Mouse (Mus musculus) spleen, adult 2 months (tissue): ENCODE data around the gene Rnf169. TPM values are rescaled to one million over a fixed set of nuclear protein-coding genes. Genes with fewer than 3 reads are reported as not detected.
A peak's percentile ranks its signal among the peaks of the same experiment; 100 is the strongest.

Source experiments
- DNase-seq, 2 experiments: peaks; one replicate each; pipeline versions ENCODE4 v3.0.0 to v3.0.0-alpha.2; 2012 to 2021; ENCODE audit warnings: low spot score in 2 of 2, low read depth in 1 of 2
- H3K27ac ChIP-seq: fragments of 200-500 bp; 2 replicates; pipeline ENCODE4 v1.5.1; 2012; ENCODE audit warnings: low read length, inconsistent platforms; ENCODE audit not compliant: insufficient read depth
- H3K27me3 ChIP-seq: fragments of 200-500 bp; 2 replicates; pipeline ENCODE4 v1.6.1; 2012; ENCODE audit warnings: mild to moderate bottlenecking, moderate library complexity, low read length, inconsistent platforms; ENCODE audit not compliant: control insufficient read depth, insufficient read depth
- H3K36me3 ChIP-seq: fragments of 200-500 bp; 2 replicates; pipeline ENCODE4 v1.6.1; 2012; ENCODE audit warnings: mild to moderate bottlenecking, low read length, inconsistent platforms; ENCODE audit not compliant: control insufficient read depth, insufficient read depth
- H3K4me1 ChIP-seq: fragments of 200-500 bp; 2 replicates; pipeline ENCODE4 v1.6.1; 2011; ENCODE audit warnings: inconsistent platforms; ENCODE audit not compliant: control insufficient read depth, insufficient read depth, insufficient read length
- H3K4me3 ChIP-seq: fragments of 200-500 bp; 2 replicates; pipeline ENCODE4 v1.5.1; 2011; ENCODE audit warnings: mild to moderate bottlenecking, inconsistent platforms; ENCODE audit not compliant: insufficient read depth, insufficient read length; ENCODE audit errors: extremely low read depth
- CTCF ChIP-seq: fragments of 200-500 bp; IDR thresholded peaks from 2 replicates; pipeline ENCODE4 v1.5.1; 2011; ENCODE audit warnings: mild to moderate bottlenecking, inconsistent platforms; ENCODE audit not compliant: insufficient read depth, insufficient read length, insufficient replicate concordance; ENCODE audit errors: extremely low read depth
- POLR2A ChIP-seq: fragments of 200-500 bp; IDR thresholded peaks from 2 replicates; pipeline ENCODE4 v1.6.1; 2011; ENCODE audit warnings: low read depth, low read length, inconsistent platforms
- WGBS: fragments of 180-500 bp; shearing (Covaris S2); methylation state at CpG from one replicate; pipeline ENCODE4 v1.1.7; 2018; 5-methylcytosine and 5-hydroxymethylcytosine counted together
- polyA plus RNA-seq: library from polyadenylated mRNA; depleted of rRNA; stranded (reverse); fragments of >200 nt; gene quantifications from 2 replicates; pipeline ENCODE4 v1.2.3, GENCODE M21; 2012

Gene Rnf169
- polyA plus RNA-seq, 1 experiment = 4.3 TPM

- no peak for DNase-seq
- Histone ChIP-seq H3K4me1 (peaks cover 2% of the 10 kb centered on the region; the same call in 1 of the 2 replicates), H3K36me3 (no peaks in the 10 kb centered on the region), H3K27me3 (no peaks in the 10 kb centered on the region), H3K27ac (no peak overlapping the region), H3K4me3 (no peak overlapping the region)
- WGBS = 80% methylated on average over 2 of the region's 2 CpGs
- TF ChIP-seq CTCF = no peak
- no peak for TF ChIP-seq POLR2A
Observed at GRCm38 (mm10) chr7:99971926-99972325, 8.3 kb downstream of the Rnf169 start.

DNA sequence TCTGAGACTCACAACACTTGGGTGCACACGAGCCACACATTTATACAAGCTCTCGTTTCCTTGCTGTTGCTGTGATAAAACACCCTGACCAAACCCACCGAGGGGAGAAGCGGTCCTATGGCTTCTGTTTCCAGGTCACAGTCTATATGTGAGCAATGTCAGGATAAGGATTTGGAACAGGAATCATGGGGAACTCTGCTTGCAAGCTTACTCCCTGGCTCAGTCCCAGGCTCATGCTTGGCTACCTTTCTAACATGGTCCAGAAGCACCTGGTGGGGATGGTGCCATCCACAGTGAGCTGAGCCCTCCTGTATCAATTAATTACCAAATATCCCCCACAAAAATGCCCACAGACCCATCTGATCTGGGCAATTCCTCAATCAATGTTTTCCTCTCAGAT lies 11.1 kb downstream of the Rnf169 start:
- peaks cover 6% of the 10 kb centered on the region; the same call in 1 of the 2 replicates for H3K4me1 ChIP-seq
- H3K27me3 ChIP-seq = no peaks in the 10 kb centered on the region
- no peak overlapping the region for H3K4me3 ChIP-seq
- no peak for TF ChIP-seq CTCF
- no peak for TF ChIP-seq POLR2A
- DNase-seq = no peak
- H3K27ac ChIP-seq = no peak overlapping the region
- no peaks in the 10 kb centered on the region for H3K36me3 ChIP-seq
- WGBS = 85% methylated on average over 4 of the region's 4 CpGs

DNA sequence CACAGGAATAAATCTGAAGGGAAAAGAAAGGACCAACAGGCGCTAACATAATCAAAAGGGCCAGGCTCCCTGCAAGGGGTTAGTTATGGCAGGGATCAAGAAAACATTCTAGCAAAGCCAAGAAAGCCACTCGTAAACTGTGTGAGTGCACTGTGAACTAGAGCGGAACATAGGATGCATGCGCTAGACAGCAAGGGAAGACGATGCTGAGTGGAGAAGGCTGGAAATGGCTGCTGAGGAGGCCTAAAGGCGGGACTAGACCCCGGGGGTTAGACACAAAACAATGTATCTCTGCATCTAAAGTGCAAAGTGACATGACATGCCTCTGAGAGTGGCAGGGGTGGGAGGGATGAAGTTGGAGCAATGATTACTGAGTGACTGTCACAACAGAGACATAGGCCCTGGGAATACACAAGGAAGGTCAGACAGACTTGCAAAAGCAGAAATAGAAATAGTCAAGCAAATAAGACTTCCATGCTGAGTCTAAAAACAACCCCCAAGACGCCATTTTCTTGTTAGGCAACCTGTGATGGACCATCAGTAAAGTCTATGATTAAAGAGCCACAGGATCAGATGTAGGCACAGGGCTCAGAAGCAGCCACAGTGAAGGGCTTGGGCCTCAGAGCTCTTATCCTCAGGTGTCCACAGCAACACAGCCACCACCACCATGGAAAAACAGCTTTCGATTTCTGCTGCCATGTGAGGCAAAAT lies 14.1 kb downstream of the Rnf169 start:
- WGBS = 85% methylated on average over 9 of the region's 9 CpGs
- no peak for DNase-seq
- Histone ChIP-seq H3K36me3 (no peaks in the 10 kb centered on the region), H3K4me3 (no peak overlapping the region), H3K27ac (no peak overlapping the region), H3K27me3 (no peaks in the 10 kb centered on the region), H3K4me1 (peaks cover 17% of the 10 kb centered on the region; the same call in 1 of the 2 replicates)
- no peak for TF ChIP-seq CTCF
- TF ChIP-seq POLR2A = no peak

GRCm38 (mm10) chr7:99965020-99965841 lies 15.0 kb downstream of the Rnf169 start:
- no peaks in the 10 kb centered on the region for H3K36me3 ChIP-seq
- WGBS = 60% methylated on average over 9 of the region's 9 CpGs
- H3K4me3 ChIP-seq = no peak overlapping the region
- peaks cover 17% of the 10 kb centered on the region; the same call in 1 of the 2 replicates for H3K4me1 ChIP-seq
- H3K27ac ChIP-seq = 0 out of 2 replicates have a peak overlapping the region, but pooled peaks have one; percentile 9
- TF ChIP-seq CTCF (no peak), POLR2A (no peak)
- H3K27me3 ChIP-seq = no peaks in the 10 kb centered on the region
- no peak for DNase-seq

DNA sequence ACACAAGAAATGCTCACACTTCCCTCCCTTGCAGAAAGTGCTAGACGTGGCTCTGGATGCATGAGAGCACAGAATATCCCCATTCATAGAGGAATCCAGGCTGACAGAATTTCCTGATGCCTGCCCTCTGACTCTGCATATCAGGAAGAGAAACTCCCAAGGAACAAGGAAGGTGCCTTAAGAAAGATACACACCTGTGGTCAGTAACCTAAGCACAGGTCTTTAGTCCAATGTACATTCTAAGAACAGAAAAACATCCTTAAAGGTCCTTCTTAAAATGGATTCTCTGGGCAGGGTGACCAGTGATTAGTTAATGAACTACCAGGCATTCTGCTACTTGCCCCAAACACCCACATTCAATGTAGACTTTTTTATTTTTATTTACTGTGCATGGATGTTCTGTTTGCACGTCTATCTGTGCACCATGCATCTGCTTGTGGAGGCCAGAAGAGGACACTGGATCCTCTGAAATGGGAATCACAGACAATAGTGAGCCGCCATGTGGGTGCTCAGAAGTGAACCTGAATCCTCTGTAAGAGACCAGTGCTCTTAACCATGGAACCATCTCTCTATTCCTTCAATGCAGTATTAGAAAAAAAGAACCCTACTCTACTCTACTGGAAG lies 16.9 kb downstream of the Rnf169 start:
- no peak for TF ChIP-seq CTCF
- TF ChIP-seq POLR2A = no peak

DNA sequence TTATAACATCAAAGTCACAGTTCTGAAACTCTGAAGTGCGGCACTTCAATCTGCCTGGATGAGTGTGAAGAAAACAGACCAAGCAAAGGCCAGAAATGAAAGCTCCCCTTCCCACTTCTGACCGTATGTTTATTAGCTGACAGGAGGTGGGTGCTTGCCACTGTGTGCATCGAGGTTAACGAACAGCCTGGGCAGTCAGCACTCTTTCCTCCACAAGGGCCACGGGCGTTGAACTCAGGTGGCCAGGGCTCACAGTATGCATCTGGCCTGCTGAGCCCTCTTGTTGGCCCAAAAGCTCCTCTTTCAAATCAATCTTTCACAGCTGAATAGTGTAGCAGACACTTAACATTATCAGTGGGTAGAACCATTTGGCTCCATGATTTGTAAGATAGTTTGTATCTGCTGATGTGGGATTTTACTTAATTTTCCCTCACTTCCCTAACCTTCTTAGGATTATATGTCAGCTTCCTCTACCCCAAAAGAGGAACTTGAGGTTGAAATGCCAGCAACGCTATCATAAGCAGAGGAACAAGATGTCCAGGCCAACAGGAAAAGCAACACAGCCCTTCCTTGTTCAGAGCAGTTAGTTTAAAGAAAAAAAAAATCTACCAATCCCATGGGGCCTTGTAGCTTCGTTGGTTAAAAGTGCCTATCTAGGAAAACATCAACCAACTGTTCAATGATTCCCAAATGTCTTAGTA lies 17.6 kb downstream of the Rnf169 start:
- no peak for TF ChIP-seq POLR2A
- TF ChIP-seq CTCF = no peak
- no peak for DNase-seq
- 13% methylated on average over 8 of the region's 8 CpGs for WGBS
- Histone ChIP-seq H3K27ac (peak overlapping the region; percentile 67), H3K4me3 (no peak overlapping the region), H3K27me3 (no peaks in the 10 kb centered on the region), H3K36me3 (no peaks in the 10 kb centered on the region), H3K4me1 (peaks cover 17% of the 10 kb centered on the region; the same call in 1 of the 2 replicates)

More for the DNA sequence above, 16.9 kb downstream of the Rnf169 start:
- H3K27ac ChIP-seq = no peak overlapping the region; the same call in 1 of the 2 replicates
- no peaks in the 10 kb centered on the region for H3K27me3 ChIP-seq
- H3K4me3 ChIP-seq = no peak overlapping the region
- no peaks in the 10 kb centered on the region for H3K36me3 ChIP-seq
- H3K4me1 ChIP-seq = peaks cover 17% of the 10 kb centered on the region; the same call in 1 of the 2 replicates
- DNase-seq = no peak
- 62% methylated on average over 3 of the region's 3 CpGs for WGBS
